Mouse (Mus musculus) heart, adult 2 months (tissue): ENCODE results near the gene Atg2a. TPM values are rescaled to one million over a fixed set of nuclear protein-coding genes. Genes with fewer than 3 reads are reported as not detected.

Experiments used
- DNase-seq, 2 experiments: peaks; one replicate each; pipeline ENCODE4 v3.0.0; 2021
- H3K27ac ChIP-seq: fragments of 200-600 bp; 2 replicates; pipeline ENCODE4 v1.8.1; 2022
- H3K27me3 ChIP-seq: fragments of 200-500 bp; 2 replicates; pipeline ENCODE4 v1.6.1; 2012; ENCODE audit warnings: mild to moderate bottlenecking, low read length, inconsistent platforms, mixed read lengths; ENCODE audit not compliant: control insufficient read depth, insufficient read depth
- H3K36me3 ChIP-seq: fragments of 200-500 bp; 2 replicates; pipeline ENCODE4 v1.6.1; 2012; ENCODE audit warnings: low read length, inconsistent platforms; ENCODE audit not compliant: control insufficient read depth, insufficient read depth
- H3K4me1 ChIP-seq: fragments of 200-500 bp; 2 replicates; pipeline ENCODE4 v1.6.1; 2011; ENCODE audit warnings: low read length; ENCODE audit not compliant: control insufficient read depth, insufficient read depth
- H3K4me3 ChIP-seq: fragments of 200-600 bp; 2 replicates; pipeline ENCODE4 v1.8.1; 2022
- H3K79me2 ChIP-seq: fragments of 200-500 bp; replicated peaks from 2 replicates; pipeline ENCODE4 v1.6.1; 2012; ENCODE audit warnings: mild to moderate bottlenecking, inconsistent platforms, low read length, moderate library complexity, mixed read lengths; ENCODE audit not compliant: control insufficient read depth, insufficient read depth
- H3K9ac ChIP-seq: fragments of 200-500 bp; 2 replicates; pipeline ENCODE4 v1.6.1; 2012; ENCODE audit warnings: low read depth, mild to moderate bottlenecking, control low read depth, inconsistent platforms, low read length, mixed read lengths
- CTCF ChIP-seq: fragments of 200-600 bp; IDR thresholded peaks from 2 replicates; pipeline ENCODE4 v1.8.1; 2022; ENCODE audit warnings: antibody characterized with exemption, mild to moderate bottlenecking, moderate library complexity
- EP300 ChIP-seq: fragments of 200-500 bp; IDR thresholded peaks from 2 replicates; pipeline ENCODE4 v1.6.1; 2011; ENCODE audit warnings: low read depth, low read length, control low read depth; ENCODE audit not compliant: insufficient read depth
- POLR2A ChIP-seq: fragments of 200-500 bp; IDR thresholded peaks from 2 replicates; pipeline ENCODE4 v1.6.1; 2011; ENCODE audit warnings: mild to moderate bottlenecking, low read depth, low read length, control low read depth; ENCODE audit not compliant: insufficient read depth
- WGBS: fragments of 180-500 bp; shearing (Covaris S2); methylation state at CpG from one replicate; pipeline ENCODE4 v1.1.7; 2018; 5-methylcytosine and 5-hydroxymethylcytosine counted together
- intact Hi-C: fragments of 180-260 bp; cut with DNase I; formaldehyde crosslinking; loops from one replicate; pipeline ENCODE4 v1.15.1; 2025
- polyA plus RNA-seq: library from polyadenylated mRNA; depleted of rRNA; stranded (reverse); fragments of >200 nt; gene quantifications from 2 replicates; pipeline ENCODE4 v1.2.3, GENCODE M21; 2012
- total RNA-seq, 2 experiments: library from RNA; stranded (reverse); gene quantifications; 2 replicates each; pipeline ENCODE4 v1.2.3; 2021

The Atg2a gene
- total and polyA plus RNA-seq, 3 experiments, result 20.5 to 26.3 (median 24.5) TPM

GRCm38 (mm10) chr19:6292262-6292661, 50.8 kb downstream of the Atg2a start:
- Histone ChIP-seq H3K4me3 (no peak overlapping the region), H3K27ac (peak overlapping the region; percentile 87), H3K27me3 (no peaks in the 10 kb centered on the region), H3K36me3 (peaks cover 54% of the 10 kb centered on the region), H3K79me2 (peaks cover 11% of the 10 kb centered on the region), H3K9ac (peak overlapping the region; percentile 39; the same call in 1 of the 2 replicates), H3K4me1 (peaks cover 59% of the 10 kb centered on the region)
- peak in 1 of 2 experiments; percentile 37 for DNase-seq
- TF ChIP-seq POLR2A (no peak), EP300 (0 out of 2 replicates have a peak, but pooled peaks have one; percentile 7)
- 60% methylated on average over 5 of the region's 5 CpGs for WGBS
- intact Hi-C loops, result no loop called here

DNA sequence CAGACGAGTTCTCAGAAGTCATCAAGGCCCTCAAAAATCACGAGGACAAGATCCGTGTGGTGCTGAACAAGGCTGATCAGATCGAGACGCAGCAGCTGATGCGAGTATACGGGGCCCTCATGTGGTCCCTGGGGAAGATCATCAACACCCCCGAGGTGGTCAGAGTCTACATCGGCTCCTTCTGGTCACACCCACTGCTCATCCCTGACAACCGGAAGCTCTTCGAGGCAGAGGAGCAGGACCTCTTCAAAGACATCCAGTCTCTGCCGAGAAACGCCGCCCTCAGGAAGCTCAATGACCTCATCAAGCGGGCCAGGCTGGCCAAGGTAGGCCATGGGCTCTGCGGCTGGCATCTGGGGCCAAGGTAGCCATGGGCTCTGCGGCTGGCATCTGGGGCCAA, 52.8 kb downstream of the Atg2a start:
- Histone ChIP-seq H3K9ac (no peak overlapping the region), H3K27ac (no peak overlapping the region; the same call in 1 of the 2 replicates), H3K79me2 (peaks cover 11% of the 10 kb centered on the region), H3K36me3 (peaks cover 57% of the 10 kb centered on the region), H3K4me1 (peaks cover 61% of the 10 kb centered on the region), H3K4me3 (no peak overlapping the region), H3K27me3 (no peaks in the 10 kb centered on the region)
- 73% methylated on average over 17 of the region's 17 CpGs for WGBS
- no peak for TF ChIP-seq CTCF
- DNase-seq, result peak in 1 of 2 experiments; percentile 21
- intact Hi-C loops, result no loop called here

DNA sequence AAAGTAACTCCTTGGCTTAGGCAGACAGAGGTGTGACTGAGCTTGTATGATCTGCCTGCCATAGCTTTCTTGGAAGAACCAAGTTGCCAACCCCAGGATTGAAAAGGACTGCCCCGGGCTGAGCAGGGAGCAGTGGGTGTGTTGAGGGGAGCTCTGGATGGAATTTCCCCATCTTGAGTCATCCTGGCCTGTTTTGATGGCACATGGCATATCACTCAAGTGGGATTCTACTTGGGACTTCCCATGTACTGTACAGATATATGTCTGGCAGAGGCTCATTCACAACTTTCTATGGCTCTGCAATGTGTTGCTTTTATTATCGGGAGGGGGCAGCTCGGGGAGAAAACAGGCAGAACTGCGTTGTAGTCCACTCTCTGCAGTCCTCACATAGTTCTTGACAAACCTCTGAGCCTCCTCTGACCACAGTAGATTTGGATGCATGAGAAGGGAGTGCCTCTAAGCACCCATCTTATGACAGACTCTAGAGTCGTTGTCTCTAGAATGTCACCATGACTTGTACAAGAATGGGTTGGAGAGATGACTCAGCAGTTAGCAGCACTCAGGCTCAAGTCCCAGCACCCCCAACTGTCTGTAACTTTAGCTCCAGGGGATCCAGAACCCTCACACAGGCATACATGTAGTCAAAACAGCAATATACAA, 55.2 kb downstream of the Atg2a start:
- Histone ChIP-seq H3K4me1 (peaks cover 61% of the 10 kb centered on the region), H3K4me3 (no peak overlapping the region), H3K9ac (no peak overlapping the region), H3K36me3 (peaks cover 52% of the 10 kb centered on the region), H3K27ac (peak overlapping the region; percentile 97), H3K27me3 (no peaks in the 10 kb centered on the region), H3K79me2 (no peaks in the 10 kb centered on the region; the same call in none of the 2 replicates)
- DNase-seq, result no peak
- TF ChIP-seq EP300, result no peak
- TF ChIP-seq CTCF, result no peak
- no peak for TF ChIP-seq POLR2A
- WGBS, result 57% methylated on average over 5 of the region's 5 CpGs
- intact Hi-C loops, result no loop called here

DNA sequence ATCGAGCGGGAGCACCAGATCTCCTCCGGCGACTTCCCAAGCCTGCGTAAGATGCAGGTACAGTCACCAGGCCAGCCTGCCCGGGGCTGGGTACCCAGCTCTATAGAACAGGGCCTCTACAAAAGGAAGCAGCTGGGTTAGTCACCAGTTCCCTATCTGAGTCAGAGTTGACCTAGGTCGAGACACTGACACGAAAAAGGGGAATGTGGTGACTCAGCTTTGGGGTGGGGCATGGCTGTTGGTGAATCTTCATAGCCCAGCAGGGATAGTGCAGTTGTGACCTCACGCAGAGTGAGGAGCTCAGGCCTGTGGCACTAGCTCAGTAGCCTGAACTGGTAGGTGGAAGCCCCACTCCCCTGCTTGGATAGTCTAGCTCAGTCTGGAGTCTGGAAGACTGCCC, 56.2 kb downstream of the Atg2a start:
- H3K36me3 ChIP-seq, result peaks cover 52% of the 10 kb centered on the region
- DNase-seq, result peak; percentile 61 to 79
- intact Hi-C loops, result no loop called here
- H3K9ac ChIP-seq, result no peak overlapping the region
- no peak overlapping the region for H3K4me3 ChIP-seq
- no peaks in the 10 kb centered on the region; the same call in none of the 2 replicates for H3K79me2 ChIP-seq
- no peaks in the 10 kb centered on the region for H3K27me3 ChIP-seq
- peaks cover 55% of the 10 kb centered on the region for H3K4me1 ChIP-seq
- 62% methylated on average over 9 of the region's 9 CpGs for WGBS
- peak overlapping the region; percentile 97 for H3K27ac ChIP-seq
- TF ChIP-seq CTCF, result no peak
- peak; percentile 27; the same call in 1 of the 2 replicates for TF ChIP-seq EP300

GRCm38 (mm10) chr19:6299003-6299402, 57.5 kb downstream of the Atg2a start:
- Histone ChIP-seq H3K79me2 (no peaks in the 10 kb centered on the region; the same call in none of the 2 replicates), H3K27me3 (no peaks in the 10 kb centered on the region), H3K9ac (peak overlapping the region; percentile 11; the same call in 1 of the 2 replicates), H3K27ac (peak overlapping the region; percentile 97), H3K4me1 (peaks cover 60% of the 10 kb centered on the region), H3K36me3 (peaks cover 47% of the 10 kb centered on the region), H3K4me3 (no peak overlapping the region)
- peak in 1 of 2 experiments; percentile 27 for DNase-seq
- TF ChIP-seq POLR2A (no peak), EP300 (no peak), CTCF (no peak)
- 42% methylated on average over 4 of the region's 4 CpGs for WGBS
- intact Hi-C loops, result no loop called here

- Histone ChIP-seq H3K36me3 (peaks cover 47% of the 10 kb centered on the region), H3K9ac (peak overlapping the region; percentile 63), H3K79me2 (no peaks in the 10 kb centered on the region; the same call in 1 of the 2 replicates), H3K27ac (peak overlapping the region; percentile 97), H3K27me3 (no peaks in the 10 kb centered on the region), H3K4me3 (no peak overlapping the region), H3K4me1 (peaks cover 61% of the 10 kb centered on the region)
- peak; percentile 62 to 71 for DNase-seq
- WGBS, result 46% methylated on average over 7 of the region's 7 CpGs
- intact Hi-C loops, result loop anchor here (1.0 kb wide), 1 partner anchor 11 kb away; no protein-coding TSS in a partner anchor
- no peak for TF ChIP-seq CTCF
- TF ChIP-seq EP300, result peak; percentile 56; the same call in 1 of the 2 replicates
- TF ChIP-seq POLR2A, result 0 out of 2 replicates have a peak, but pooled peaks have one; percentile 51
Measured at GRCm38 (mm10) chr19:6299450-6300267, 58.2 kb downstream of the Atg2a start.
